Mouse (Mus musculus): Measurements from ENCODE around the gene Psmb3. TPM values are rescaled to one million over a fixed set of nuclear protein-coding genes. Genes with fewer than 3 reads are reported as not detected.

The Psmb3 gene
- polyA plus RNA-seq, 1 experiment from 2014 or later: 561 TPM

DNA sequence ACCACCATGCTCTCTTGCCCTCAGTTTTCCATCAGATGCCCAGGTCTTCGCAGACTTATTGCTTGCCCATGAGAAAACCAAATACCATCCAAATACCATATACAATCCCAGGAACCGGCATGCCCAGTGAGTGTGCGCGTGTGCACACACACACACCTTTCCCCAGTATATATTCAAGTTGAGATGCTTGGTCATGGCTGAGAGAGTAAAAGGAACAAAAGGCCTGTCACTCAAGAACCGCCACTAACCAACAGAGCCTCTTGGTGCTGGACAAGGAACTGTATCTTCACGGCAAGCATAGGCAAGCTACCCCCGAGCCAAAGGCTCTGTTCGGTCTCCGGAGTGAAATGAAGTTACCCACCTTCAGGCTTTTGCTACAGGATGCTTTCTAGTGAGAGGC lies 39.4 kb downstream of the Psmb3 start:
- 81% methylated on average over 9 of the region's 9 CpGs for WGBS
- Histone ChIP-seq H3K27me3 (replicated peaks; ENCODE audit: control insufficient read depth, insufficient read depth, low read length) (no peaks in the 10 kb centered on the region), H3K4me2 (peak overlapping the region; percentile 79), H3K4me1 (replicated peaks; ENCODE audit: control insufficient read depth, insufficient read depth, low read length) (peaks cover 13% of the 10 kb centered on the region), H3K36me3 (ENCODE audit: control insufficient read depth, insufficient read depth, low read length) (peaks cover 3% of the 10 kb centered on the region), H3K4me3 (ENCODE audit: low read depth, low read length) (peak overlapping the region; percentile 82; the same call in 1 of the 2 replicates), H3K9me3 (ENCODE audit: control insufficient read depth, low read length) (no peaks in the 10 kb centered on the region), H3K9ac (ENCODE audit: low read depth, low read length) (no peak overlapping the region), H3K27ac (ENCODE audit: low read depth, low read length) (no peak overlapping the region)
- DNase-seq (ENCODE audit: low spot score) (no peak), ATAC-seq (replicated peaks; ENCODE audit: low FRiP score) (no peak)

DNA sequence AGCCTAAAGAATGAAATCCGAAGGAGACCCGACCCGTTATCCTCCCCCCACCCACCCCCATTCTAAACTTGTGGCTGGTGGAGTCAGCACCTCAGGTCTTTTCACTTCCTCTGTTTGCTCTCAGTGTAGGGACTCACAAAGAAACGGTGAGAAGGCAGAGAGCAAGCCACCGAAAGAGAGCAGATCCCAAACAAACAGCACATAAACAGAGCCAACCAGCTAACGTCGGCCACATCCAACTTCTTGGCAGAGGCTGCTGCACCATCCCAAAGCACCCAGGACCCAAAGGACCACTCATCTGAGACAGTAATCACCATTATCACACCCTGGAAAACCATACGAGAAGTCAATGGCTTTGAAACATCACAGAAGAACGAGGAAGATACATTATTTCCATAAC lies 40.2 kb downstream of the Psmb3 start:
- peak overlapping the region; percentile 88 for H3K9ac ChIP-seq (ENCODE audit: low read depth, low read length)
- H3K4me3 ChIP-seq (ENCODE audit: low read depth, low read length): peak overlapping the region; percentile 82
- 21% methylated on average over 9 of the region's 9 CpGs for WGBS
- H3K9me3 ChIP-seq (ENCODE audit: control insufficient read depth, low read length): no peaks in the 10 kb centered on the region
- H3K27ac ChIP-seq (ENCODE audit: low read depth, low read length): no peak overlapping the region
- DNase-seq (ENCODE audit: low spot score) (no peak), ATAC-seq (replicated peaks; ENCODE audit: low FRiP score) (no peak)
- peaks cover 5% of the 10 kb centered on the region for H3K36me3 ChIP-seq (ENCODE audit: control insufficient read depth, insufficient read depth, low read length)
- peaks cover 13% of the 10 kb centered on the region for H3K4me1 ChIP-seq (replicated peaks; ENCODE audit: control insufficient read depth, insufficient read depth, low read length)
- H3K4me2 ChIP-seq: peak overlapping the region; percentile 79
- H3K27me3 ChIP-seq (replicated peaks; ENCODE audit: control insufficient read depth, insufficient read depth, low read length): no peaks in the 10 kb centered on the region

DNA sequence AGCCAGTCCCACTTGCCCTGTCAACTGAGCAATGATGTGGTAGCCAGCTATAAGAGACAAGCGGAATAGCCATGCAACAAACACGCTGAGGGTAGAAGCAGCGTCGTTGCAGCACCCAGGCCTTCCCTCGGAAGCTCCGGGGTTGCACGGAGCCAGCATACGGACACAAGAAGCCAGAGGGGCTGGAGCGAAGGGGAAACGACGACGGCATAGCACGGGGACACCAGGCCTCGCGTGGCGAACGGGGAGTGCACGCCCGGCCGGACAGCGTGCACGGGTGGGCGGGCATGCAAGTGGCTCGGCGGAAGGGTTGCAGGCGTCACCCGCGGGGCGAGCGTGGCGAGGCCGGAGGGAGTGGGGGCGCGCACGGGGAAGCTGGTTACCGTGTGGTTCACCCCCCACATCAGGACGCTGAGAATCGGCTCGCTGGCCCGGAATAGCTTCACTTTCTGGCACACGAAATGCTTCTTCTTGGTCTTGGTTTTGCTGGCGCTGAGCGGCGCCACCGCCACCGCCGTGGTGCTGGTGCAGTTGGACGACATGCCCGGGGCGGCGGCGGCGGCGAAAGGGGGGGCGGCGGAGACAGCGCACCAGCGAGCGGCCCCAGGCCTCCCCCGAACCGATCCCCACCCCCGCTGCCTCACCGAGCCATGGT lies 41.0 kb downstream of the Psmb3 start, which contains the start of gene Pip4k2b:
Gene Pip4k2b, minus strand, starts transcription at position 642 of the 655 bp plus-strand sequence.
- DNase-seq (ENCODE audit: low spot score): no peak
- ATAC-seq (replicated peaks; ENCODE audit: low FRiP score): peak; percentile 42
- Histone ChIP-seq H3K36me3 (ENCODE audit: control insufficient read depth, insufficient read depth, low read length) (peaks cover 5% of the 10 kb centered on the region), H3K4me3 (ENCODE audit: low read depth, low read length) (peak within 1 kb of the TSS; percentile 82), H3K4me1 (replicated peaks; ENCODE audit: control insufficient read depth, insufficient read depth, low read length) (peaks cover 13% of the 10 kb centered on the region), H3K9me3 (ENCODE audit: control insufficient read depth, low read length) (no peaks in the 10 kb centered on the region), H3K9ac (ENCODE audit: low read depth, low read length) (peak within 1 kb of the TSS; percentile 88), H3K27ac (ENCODE audit: low read depth, low read length) (peak within 1 kb of the TSS; percentile 82), H3K4me2 (peak within 1 kb of the TSS; percentile 79), H3K27me3 (replicated peaks; ENCODE audit: control insufficient read depth, insufficient read depth, low read length) (no peaks in the 10 kb centered on the region)
- WGBS: 1% methylated on average over 57 of the region's 63 CpGs

DNA sequence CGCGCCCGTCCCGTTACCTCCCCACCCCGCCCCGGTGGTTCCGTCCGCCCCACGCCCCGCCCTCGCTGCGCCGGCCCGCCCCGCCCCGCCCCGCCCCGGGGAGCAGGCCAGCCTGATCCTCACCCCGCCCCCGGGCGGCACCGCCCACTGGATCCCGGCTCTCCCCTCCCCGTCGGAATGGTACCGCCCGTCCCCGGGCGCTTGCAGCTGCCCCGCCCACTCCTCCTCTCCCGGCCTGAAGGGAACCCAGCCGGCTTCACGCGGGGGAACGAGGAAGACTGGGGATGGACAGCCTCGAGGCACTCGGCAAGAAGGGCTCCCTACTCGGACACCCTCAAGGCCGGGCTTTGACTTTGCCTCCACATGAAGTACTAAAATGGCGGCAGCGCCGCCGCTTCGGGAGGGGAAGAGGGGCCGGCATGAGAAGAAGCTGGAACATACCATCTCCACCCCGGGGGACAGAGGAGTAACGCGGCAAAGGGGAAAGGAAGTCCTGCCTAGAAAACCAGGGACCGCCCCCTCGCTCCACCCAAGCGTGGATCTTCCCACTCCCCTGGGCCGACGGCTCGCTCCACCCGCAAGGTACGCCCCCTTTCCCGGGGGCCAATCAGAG lies 41.6 kb downstream of the Psmb3 start:
- H3K4me3 ChIP-seq (ENCODE audit: low read depth, low read length): peak overlapping the region; percentile 82
- H3K4me2 ChIP-seq: peak overlapping the region; percentile 71
- WGBS: 0% methylated on average over 43 of the region's 57 CpGs
- no peaks in the 10 kb centered on the region for H3K27me3 ChIP-seq (replicated peaks; ENCODE audit: control insufficient read depth, insufficient read depth, low read length)
- DNase-seq (ENCODE audit: low spot score): peak; percentile 100
- peak; percentile 93 for ATAC-seq (replicated peaks; ENCODE audit: low FRiP score)
- peak overlapping the region; percentile 88 for H3K9ac ChIP-seq (ENCODE audit: low read depth, low read length)
- peaks cover 13% of the 10 kb centered on the region for H3K4me1 ChIP-seq (replicated peaks; ENCODE audit: control insufficient read depth, insufficient read depth, low read length)
- peaks cover 5% of the 10 kb centered on the region for H3K36me3 ChIP-seq (ENCODE audit: control insufficient read depth, insufficient read depth, low read length)
- no peaks in the 10 kb centered on the region for H3K9me3 ChIP-seq (ENCODE audit: control insufficient read depth, low read length)
- peak overlapping the region; percentile 82 for H3K27ac ChIP-seq (ENCODE audit: low read depth, low read length)

DNA sequence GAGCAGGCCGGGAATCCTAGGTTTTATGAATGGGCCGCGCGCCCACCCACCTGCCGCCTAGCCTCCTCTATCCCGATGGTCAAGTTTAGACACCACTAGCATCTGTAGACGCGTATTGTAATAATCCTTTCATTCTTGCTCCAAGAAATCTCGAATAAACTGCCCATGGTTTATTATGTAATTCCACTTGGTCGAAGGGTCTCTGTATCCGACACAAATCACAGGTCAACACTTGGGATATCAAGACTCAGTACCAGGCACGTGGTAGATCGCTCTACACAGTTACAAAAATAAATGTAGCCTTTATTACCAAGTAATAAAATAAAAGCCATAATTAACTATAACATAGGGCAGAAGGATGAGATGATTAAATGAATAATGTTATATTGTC lies 42.1 kb downstream of the Psmb3 start:
- peaks cover 13% of the 10 kb centered on the region for H3K4me1 ChIP-seq (replicated peaks; ENCODE audit: control insufficient read depth, insufficient read depth, low read length)
- H3K27me3 ChIP-seq (replicated peaks; ENCODE audit: control insufficient read depth, insufficient read depth, low read length): no peaks in the 10 kb centered on the region
- no peak overlapping the region for H3K27ac ChIP-seq (ENCODE audit: low read depth, low read length)
- H3K36me3 ChIP-seq (ENCODE audit: control insufficient read depth, insufficient read depth, low read length): peaks cover 7% of the 10 kb centered on the region
- 13% methylated on average over 13 of the region's 13 CpGs for WGBS
- 0 out of 2 replicates have a peak overlapping the region, but pooled peaks have one; percentile 15 for H3K9ac ChIP-seq (ENCODE audit: low read depth, low read length)
- peak overlapping the region; percentile 71 for H3K4me2 ChIP-seq
- peak overlapping the region; percentile 82 for H3K4me3 ChIP-seq (ENCODE audit: low read depth, low read length)
- no peaks in the 10 kb centered on the region for H3K9me3 ChIP-seq (ENCODE audit: control insufficient read depth, low read length)
- ATAC-seq (replicated peaks; ENCODE audit: low FRiP score) (no peak), DNase-seq (ENCODE audit: low spot score) (no peak)

DNA sequence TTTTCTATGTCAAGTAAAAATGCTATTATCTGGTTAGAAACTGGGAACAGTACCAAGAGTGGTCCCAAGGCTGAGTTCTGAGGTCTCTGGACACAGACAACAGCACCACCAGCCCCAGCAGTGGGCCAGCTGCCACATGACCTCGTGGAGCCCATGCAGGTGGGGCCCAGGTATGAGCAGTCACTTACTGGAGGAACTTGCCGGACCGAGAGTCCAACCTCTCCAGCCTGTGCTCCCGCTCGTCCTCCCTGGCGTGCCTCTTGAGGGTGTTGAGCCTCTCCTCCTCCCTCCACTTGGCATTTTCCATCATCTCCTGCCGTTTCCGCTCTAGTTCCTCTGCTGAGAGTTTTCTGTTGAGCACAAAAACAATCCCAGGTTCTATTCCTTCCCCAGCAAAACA lies 44.6 kb downstream of the Psmb3 start:
- no peak overlapping the region for H3K9ac ChIP-seq (ENCODE audit: low read depth, low read length)
- ATAC-seq (replicated peaks; ENCODE audit: low FRiP score) (no peak), DNase-seq (ENCODE audit: low spot score) (no peak)
- no peaks in the 10 kb centered on the region for H3K27me3 ChIP-seq (replicated peaks; ENCODE audit: control insufficient read depth, insufficient read depth, low read length)
- peaks cover 23% of the 10 kb centered on the region for H3K36me3 ChIP-seq (ENCODE audit: control insufficient read depth, insufficient read depth, low read length)
- no peak overlapping the region for H3K4me2 ChIP-seq
- no peak overlapping the region for H3K27ac ChIP-seq (ENCODE audit: low read depth, low read length)
- 94% methylated on average over 8 of the region's 8 CpGs for WGBS
- H3K4me3 ChIP-seq (ENCODE audit: low read depth, low read length): no peak overlapping the region
- H3K9me3 ChIP-seq (ENCODE audit: control insufficient read depth, low read length): 0 out of 2 replicates have a peak, but pooled peaks cover 3% of the 10 kb centered on the region
- peaks cover 6% of the 10 kb centered on the region for H3K4me1 ChIP-seq (replicated peaks; ENCODE audit: control insufficient read depth, insufficient read depth, low read length)

DNA sequence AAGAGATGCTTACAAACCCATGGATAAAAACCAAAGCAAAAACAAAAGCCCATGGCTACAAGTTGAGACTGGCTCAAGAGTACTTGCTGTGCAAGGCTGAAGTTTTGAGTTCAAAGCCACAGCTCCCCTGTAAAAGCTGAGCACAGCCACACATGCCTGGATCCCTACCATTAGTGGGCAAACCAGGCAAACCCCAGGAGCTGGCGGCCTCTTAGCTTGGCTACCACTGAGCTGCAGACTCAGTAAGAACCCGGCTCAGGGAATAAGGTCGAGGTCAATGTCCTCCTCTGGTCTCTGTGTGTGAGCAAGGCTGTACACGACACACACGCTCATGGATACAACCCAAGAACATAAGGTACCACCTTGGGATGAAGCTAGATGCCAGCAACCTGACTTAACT lies 45.3 kb downstream of the Psmb3 start:
- DNase-seq (ENCODE audit: low spot score) (no peak), ATAC-seq (replicated peaks; ENCODE audit: low FRiP score) (no peak)
- Histone ChIP-seq H3K4me1 (replicated peaks; ENCODE audit: control insufficient read depth, insufficient read depth, low read length) (no peaks in the 10 kb centered on the region), H3K9ac (ENCODE audit: low read depth, low read length) (no peak overlapping the region), H3K27me3 (replicated peaks; ENCODE audit: control insufficient read depth, insufficient read depth, low read length) (no peaks in the 10 kb centered on the region), H3K9me3 (ENCODE audit: control insufficient read depth, low read length) (0 out of 2 replicates have a peak, but pooled peaks cover 3% of the 10 kb centered on the region), H3K4me2 (no peak overlapping the region), H3K4me3 (ENCODE audit: low read depth, low read length) (no peak overlapping the region), H3K27ac (ENCODE audit: low read depth, low read length) (no peak overlapping the region), H3K36me3 (ENCODE audit: control insufficient read depth, insufficient read depth, low read length) (peaks cover 28% of the 10 kb centered on the region)
- WGBS: 88% methylated on average over 5 of the region's 5 CpGs

DNA sequence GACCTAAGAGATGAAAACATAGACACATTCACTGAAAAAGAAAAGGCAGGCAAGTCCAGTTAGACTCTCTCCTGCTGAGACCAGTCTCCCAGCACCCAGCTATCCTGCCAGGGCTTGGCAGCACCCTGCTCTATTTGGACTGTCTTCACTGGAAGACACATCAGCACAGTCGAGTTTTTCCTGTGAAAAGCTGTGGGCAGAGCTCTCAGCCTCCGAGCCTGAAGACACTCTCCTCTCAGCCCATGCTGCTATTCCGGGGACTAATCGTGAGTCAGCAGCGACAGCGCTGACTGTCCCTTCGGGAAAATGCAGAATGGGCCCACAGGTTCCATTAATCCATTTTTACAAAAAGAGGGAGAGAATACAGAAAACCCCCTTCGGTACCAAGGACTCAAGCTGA lies 50.1 kb downstream of the Psmb3 start:
- DNase-seq (ENCODE audit: low spot score): no peak
- H3K9ac ChIP-seq (ENCODE audit: low read depth, low read length): no peak overlapping the region
- peaks cover 33% of the 10 kb centered on the region for H3K36me3 ChIP-seq (ENCODE audit: control insufficient read depth, insufficient read depth, low read length)
- H3K4me2 ChIP-seq: no peak overlapping the region
- 0 out of 2 replicates have a peak, but pooled peaks cover 3% of the 10 kb centered on the region for H3K9me3 ChIP-seq (ENCODE audit: control insufficient read depth, low read length)
- no peak overlapping the region for H3K27ac ChIP-seq (ENCODE audit: low read depth, low read length)
- H3K4me3 ChIP-seq (ENCODE audit: low read depth, low read length): no peak overlapping the region
- no peaks in the 10 kb centered on the region; the same call in 1 of the 2 replicates for H3K4me1 ChIP-seq (replicated peaks; ENCODE audit: control insufficient read depth, insufficient read depth, low read length)
- 91% methylated on average over 8 of the region's 8 CpGs for WGBS
- ATAC-seq (replicated peaks; ENCODE audit: low FRiP score): no peak
- H3K27me3 ChIP-seq (replicated peaks; ENCODE audit: control insufficient read depth, insufficient read depth, low read length): no peaks in the 10 kb centered on the region

DNA sequence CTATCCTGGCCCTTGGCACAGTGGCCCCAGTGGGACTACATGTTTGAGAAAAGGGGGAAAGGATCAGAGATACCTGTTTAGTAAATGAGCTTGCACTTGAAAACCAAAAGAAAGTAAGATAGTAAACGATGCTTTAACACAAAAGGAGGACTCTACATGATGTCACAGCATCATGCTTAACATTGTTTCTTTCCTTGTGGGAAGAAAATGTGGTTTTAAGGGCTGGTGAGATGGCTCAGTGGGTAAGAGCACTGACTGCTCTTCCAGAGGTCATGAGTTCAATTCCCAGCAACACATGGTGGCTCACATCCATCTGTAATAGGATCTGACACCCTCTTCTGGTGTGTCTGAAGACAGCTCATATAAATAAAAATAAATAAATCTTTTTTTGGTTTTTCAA lies 54.9 kb downstream of the Psmb3 start:
- Histone ChIP-seq H3K36me3 (ENCODE audit: control insufficient read depth, insufficient read depth, low read length) (peaks cover 23% of the 10 kb centered on the region), H3K4me1 (replicated peaks; ENCODE audit: control insufficient read depth, insufficient read depth, low read length) (no peaks in the 10 kb centered on the region; the same call in 1 of the 2 replicates), H3K9ac (ENCODE audit: low read depth, low read length) (no peak overlapping the region), H3K4me2 (no peak overlapping the region), H3K9me3 (ENCODE audit: control insufficient read depth, low read length) (no peaks in the 10 kb centered on the region), H3K27me3 (replicated peaks; ENCODE audit: control insufficient read depth, insufficient read depth, low read length) (no peaks in the 10 kb centered on the region), H3K27ac (ENCODE audit: low read depth, low read length) (no peak overlapping the region), H3K4me3 (ENCODE audit: low read depth, low read length) (no peak overlapping the region)
- ATAC-seq (replicated peaks; ENCODE audit: low FRiP score) (no peak), DNase-seq (ENCODE audit: low spot score) (no peak)
- WGBS: 88% methylated on average over 1 of the region's 1 CpGs
